Mouse (Mus musculus) E14TG2a.4 (cell line): ENCODE measurements at regions not wholly inside any gene's neighbourhood (a gene's known extent, or its start where the extent isn't known, plus 50 kb on each side); places are given as distances from the start of the nearest gene placed in this dataset.
A peak's percentile ranks its signal among the peaks of the same experiment; 100 is the strongest.

ENCODE experiments used
- CTCF ChIP-seq: conservative IDR thresholded peaks from 2 replicates; pipeline ENCODE4 v1.5.1; 2014; ENCODE audit warnings: low read length
- NANOG ChIP-seq: IDR thresholded peaks from 2 replicates; pipeline ENCODE4 v1.6.1; 2014; ENCODE audit warnings: borderline replicate concordance, low read length, mixed read lengths

- TF ChIP-seq NANOG (peak; percentile 90), CTCF (no peak)
Observed at GRCm38 (mm10) chr4:105945921-105946320, 156.3 kb downstream of the Gm12728 start.
